Mouse (Mus musculus) naive thymus-derived CD4-positive, alpha-beta T cell, adult 2 months (primary cell): ENCODE data around the gene Tars.

Source experiments
- DNase-seq: peaks from one replicate; pipeline ENCODE4 v3.0.0-alpha.2; 2011; ENCODE audit warnings: low read depth

The Tars gene

GRCm38 (mm10) chr15:11399356-11400067, at the start of gene Tars:
Gene Tars (minus strand): TSS chr15:11399665.
- DNase-seq = peak; percentile 99

GRCm38 (mm10) chr15:11437361-11437760, 37.9 kb upstream of the Tars start:
- DNase-seq = no peak

- no peak for DNase-seq
Observed at GRCm38 (mm10) chr15:11436709-11437280, 37.3 kb upstream of the Tars start.

GRCm38 (mm10) chr15:11426899-11427298, 27.4 kb upstream of the Tars start:
- no peak for DNase-seq

GRCm38 (mm10) chr15:11413484-11413883, 14.0 kb upstream of the Tars start:
- DNase-seq = no peak

- no peak for DNase-seq
Observed at GRCm38 (mm10) chr15:11412542-11412941, 13.1 kb upstream of the Tars start.

GRCm38 (mm10) chr15:11411846-11412245, 12.4 kb upstream of the Tars start:
- DNase-seq = no peak

GRCm38 (mm10) chr15:11408155-11408826, 8.8 kb upstream of the Tars start:
- peak; percentile 70 for DNase-seq

GRCm38 (mm10) chr15:11407381-11407780, 7.9 kb upstream of the Tars start:
- peak; percentile 90 for DNase-seq

GRCm38 (mm10) chr15:11406769-11407168, 7.3 kb upstream of the Tars start:
- peak; percentile 56 for DNase-seq

GRCm38 (mm10) chr15:11398676-11399350, 652 bp downstream of the Tars start:
- peak; percentile 41 for DNase-seq

GRCm38 (mm10) chr15:11396421-11396820, 3.0 kb downstream of the Tars start:
- no peak for DNase-seq

GRCm38 (mm10) chr15:11392903-11393302, 6.6 kb downstream of the Tars start:
- no peak for DNase-seq

- no peak for DNase-seq
Observed at GRCm38 (mm10) chr15:11383796-11384195, 15.7 kb downstream of the Tars start.

GRCm38 (mm10) chr15:11382585-11382984, 16.9 kb downstream of the Tars start:
- no peak for DNase-seq

GRCm38 (mm10) chr15:11380616-11381015, 18.8 kb downstream of the Tars start:
- no peak for DNase-seq

- peak; percentile 48 for DNase-seq
Observed at GRCm38 (mm10) chr15:11380087-11380530, 19.4 kb downstream of the Tars start.

- DNase-seq = no peak
Observed at GRCm38 (mm10) chr15:11379431-11380086, 19.9 kb downstream of the Tars start.

- DNase-seq = no peak
Observed at GRCm38 (mm10) chr15:11370477-11371085, 28.9 kb downstream of the Tars start.

GRCm38 (mm10) chr15:11369572-11369971, 29.9 kb downstream of the Tars start:
- DNase-seq = no peak

GRCm38 (mm10) chr15:11364795-11365194, 34.7 kb downstream of the Tars start:
- no peak for DNase-seq

GRCm38 (mm10) chr15:11364112-11364511, 35.4 kb downstream of the Tars start:
- DNase-seq = no peak
